Mouse (Mus musculus) liver, adult 2 months (tissue): ENCODE measurements at regions not wholly inside any gene's neighbourhood (a gene's known extent, or its start where the extent isn't known, plus 50 kb on each side); places are given as distances from the start of the nearest gene placed in this dataset.

ENCODE experiments used
- DNase-seq: peaks from one replicate; pipeline ENCODE4 v3.0.0-alpha.2; 2011; ENCODE audit warnings: low read depth, low spot score; ENCODE audit errors: extremely low read depth
- H3K27ac ChIP-seq: fragments of 200-500 bp; replicated peaks from 2 replicates; pipeline ENCODE4 v1.5.1; 2012; ENCODE audit warnings: low read depth, mild to moderate bottlenecking, control low read depth, inconsistent platforms, low read length; ENCODE audit not compliant: insufficient read depth
- H3K27me3 ChIP-seq: fragments of 200-500 bp; 2 replicates; pipeline ENCODE4 v1.6.1; 2012; ENCODE audit warnings: mild to moderate bottlenecking, moderate library complexity, low read length, inconsistent platforms; ENCODE audit not compliant: control insufficient read depth, insufficient read depth
- H3K36me3 ChIP-seq: fragments of 200-500 bp; 2 replicates; pipeline ENCODE4 v1.6.1; 2012; ENCODE audit warnings: low read length, inconsistent platforms; ENCODE audit not compliant: control insufficient read depth, insufficient read depth
- H3K4me1 ChIP-seq: fragments of 200-500 bp; 2 replicates; pipeline ENCODE4 v1.6.1; 2011; ENCODE audit warnings: low read length; ENCODE audit not compliant: control insufficient read depth, insufficient read depth
- H3K4me3 ChIP-seq: fragments of 200-500 bp; 2 replicates; pipeline ENCODE4 v1.5.1; 2011; ENCODE audit warnings: low read depth, mild to moderate bottlenecking, control low read depth, low read length, moderate library complexity; ENCODE audit not compliant: insufficient read depth
- H3K79me2 ChIP-seq: fragments of 200-500 bp; 2 replicates; pipeline ENCODE4 v1.6.1; 2012; ENCODE audit warnings: inconsistent platforms, mild to moderate bottlenecking, low read length, moderate library complexity; ENCODE audit not compliant: control insufficient read depth, insufficient read depth
- H3K9ac ChIP-seq: fragments of 200-500 bp; 2 replicates; pipeline ENCODE4 v1.6.1; 2012; ENCODE audit warnings: low read depth, mild to moderate bottlenecking, control low read depth, inconsistent platforms, low read length
- CTCF ChIP-seq: fragments of 200-500 bp; IDR thresholded peaks from 2 replicates; pipeline ENCODE4 v1.5.1; 2011; ENCODE audit warnings: low read depth, low read length, control low read depth
- POLR2A ChIP-seq: fragments of 200-500 bp; IDR thresholded peaks from 2 replicates; pipeline ENCODE4 v1.6.1; 2011; ENCODE audit warnings: low read length, control low read depth; ENCODE audit not compliant: insufficient read depth; ENCODE audit errors: extremely low read depth
- WGBS: fragments of 180-500 bp; shearing (Covaris S2); methylation state at CpG from one replicate; pipeline ENCODE4 v1.1.7; 2018; 5-methylcytosine and 5-hydroxymethylcytosine counted together

DNA sequence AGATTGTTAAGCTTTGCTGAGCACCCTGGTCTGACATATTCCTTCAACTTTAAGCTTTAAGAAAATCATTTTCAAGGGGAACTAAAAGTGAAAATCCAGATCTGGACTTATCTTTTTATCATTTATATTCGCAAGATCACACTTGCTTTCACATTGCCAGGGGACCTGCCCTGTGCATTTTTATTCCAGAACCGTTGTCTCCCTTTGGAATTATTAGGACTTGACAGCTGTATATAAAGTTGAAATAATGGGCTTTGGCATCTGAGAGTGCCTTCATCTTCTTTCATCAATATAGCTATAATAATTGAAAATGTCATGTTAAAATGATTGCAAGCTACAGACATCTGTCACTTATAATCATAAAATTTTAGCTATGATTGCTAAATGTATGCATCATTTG lies 276.8 kb upstream of the Olfm3 start:
- Histone ChIP-seq H3K36me3 (no peaks in the 10 kb centered on the region), H3K4me1 (no peaks in the 10 kb centered on the region), H3K4me3 (no peak overlapping the region), H3K27ac (no peak overlapping the region), H3K27me3 (no peaks in the 10 kb centered on the region), H3K79me2 (no peaks in the 10 kb centered on the region), H3K9ac (no peak overlapping the region)
- DNase-seq = no peak
- no peak for TF ChIP-seq CTCF
- WGBS = 78% methylated on average over 2 of the region's 2 CpGs

GRCm38 (mm10) chr3:114635362-114635761 lies 268.5 kb upstream of the Olfm3 start:
- TF ChIP-seq POLR2A (no peak), CTCF (no peak)
- 81% methylated on average over 2 of the region's 2 CpGs for WGBS

GRCm38 (mm10) chr3:114647957-114648356 lies 255.9 kb upstream of the Olfm3 start:
- 66% methylated on average over 3 of the region's 3 CpGs for WGBS
- TF ChIP-seq CTCF (no peak), POLR2A (no peak)
- H3K79me2 ChIP-seq = no peaks in the 10 kb centered on the region
- no peak for DNase-seq
- no peaks in the 10 kb centered on the region for H3K27me3 ChIP-seq
- H3K4me1 ChIP-seq = no peaks in the 10 kb centered on the region
- H3K36me3 ChIP-seq = no peaks in the 10 kb centered on the region
- H3K9ac ChIP-seq = no peak overlapping the region
- H3K27ac ChIP-seq = no peak overlapping the region
- no peak overlapping the region for H3K4me3 ChIP-seq

More at GRCm38 (mm10) chr3:114635362-114635761, 268.5 kb upstream of the Olfm3 start:
- no peaks in the 10 kb centered on the region for H3K27me3 ChIP-seq
- no peak overlapping the region for H3K4me3 ChIP-seq
- DNase-seq = no peak
- no peaks in the 10 kb centered on the region for H3K79me2 ChIP-seq
- no peak overlapping the region for H3K27ac ChIP-seq
- H3K4me1 ChIP-seq = no peaks in the 10 kb centered on the region
- no peaks in the 10 kb centered on the region for H3K36me3 ChIP-seq
- no peak overlapping the region for H3K9ac ChIP-seq

DNA sequence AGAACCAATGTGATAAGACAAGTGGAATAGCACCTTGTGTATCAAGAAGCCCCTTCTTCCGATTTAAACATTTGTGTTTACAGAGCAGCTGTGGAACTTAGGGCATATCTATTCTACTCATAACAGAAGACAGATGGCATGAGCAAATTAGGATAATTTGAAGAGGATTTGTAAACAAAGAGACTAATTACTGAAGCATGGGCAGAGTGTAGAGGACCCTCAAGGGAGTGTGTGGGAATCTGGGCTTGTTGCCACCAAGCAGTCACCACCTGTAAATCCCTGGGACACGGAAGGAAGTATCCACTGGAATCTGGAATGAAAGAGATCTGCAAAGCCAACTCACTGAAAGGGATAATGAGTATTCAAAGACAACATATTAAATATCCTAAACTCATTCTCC lies 205.9 kb upstream of the Olfm3 start:
- H3K4me1 ChIP-seq = no peaks in the 10 kb centered on the region
- no peaks in the 10 kb centered on the region for H3K36me3 ChIP-seq
- DNase-seq = no peak
- H3K79me2 ChIP-seq = no peaks in the 10 kb centered on the region
- H3K27ac ChIP-seq = no peak overlapping the region
- no peaks in the 10 kb centered on the region for H3K27me3 ChIP-seq
- no peak overlapping the region for H3K4me3 ChIP-seq
- TF ChIP-seq POLR2A = no peak
- TF ChIP-seq CTCF = no peak
- 61% methylated on average over 2 of the region's 2 CpGs for WGBS
- no peak overlapping the region for H3K9ac ChIP-seq

DNA sequence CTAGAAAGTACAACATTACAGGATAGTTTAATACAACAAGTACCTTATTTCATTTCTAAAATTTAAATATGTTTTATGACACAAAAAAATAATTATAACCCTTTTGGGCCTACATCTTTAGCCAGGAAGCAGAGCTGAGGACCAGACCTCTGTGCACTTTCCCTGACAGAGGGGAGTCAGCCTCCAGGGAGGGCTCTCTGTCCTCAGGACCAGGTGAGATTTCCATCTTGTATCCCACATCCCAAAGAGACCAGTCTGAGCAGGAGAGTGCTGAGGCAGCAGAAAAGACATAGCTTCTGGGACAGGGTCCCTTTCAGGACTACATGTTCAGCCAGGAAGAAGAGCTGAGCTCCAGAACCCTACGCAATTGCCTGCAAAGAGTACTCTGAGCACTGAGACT lies 178.7 kb upstream of the Olfm3 start:
- Histone ChIP-seq H3K36me3 (no peaks in the 10 kb centered on the region), H3K4me1 (no peaks in the 10 kb centered on the region), H3K79me2 (no peaks in the 10 kb centered on the region), H3K27ac (no peak overlapping the region), H3K4me3 (no peak overlapping the region), H3K27me3 (no peaks in the 10 kb centered on the region), H3K9ac (no peak overlapping the region)
- TF ChIP-seq CTCF = no peak
- TF ChIP-seq POLR2A = no peak
- DNase-seq = no peak
- WGBS = 77% methylated on average over 1 of the region's 1 CpGs

DNA sequence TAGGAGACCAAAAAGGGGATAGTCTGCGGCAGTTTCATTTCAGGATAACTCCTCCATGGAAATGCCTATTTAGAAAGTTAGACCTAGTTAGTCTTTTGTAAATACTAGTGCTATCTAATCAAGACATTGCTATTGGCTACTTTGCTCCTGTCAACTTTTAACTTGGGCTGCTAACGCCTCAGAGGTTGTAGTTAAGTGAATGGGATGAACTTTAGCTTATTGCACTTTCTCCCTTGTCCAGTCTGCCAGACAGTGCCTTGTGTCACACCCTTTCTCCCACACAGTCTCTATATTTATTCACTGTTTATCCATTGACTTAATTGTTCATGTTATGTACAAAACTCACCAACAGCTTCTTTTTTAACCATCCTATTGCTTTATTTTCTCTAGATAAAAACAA lies 167.5 kb upstream of the Olfm3 start:
- H3K4me1 ChIP-seq = no peaks in the 10 kb centered on the region
- no peaks in the 10 kb centered on the region for H3K36me3 ChIP-seq
- no peaks in the 10 kb centered on the region for H3K79me2 ChIP-seq
- no peak overlapping the region for H3K27ac ChIP-seq
- H3K4me3 ChIP-seq = no peak overlapping the region
- H3K9ac ChIP-seq = no peak overlapping the region
- DNase-seq = peak; percentile 8
- 55% methylated on average over 2 of the region's 2 CpGs for WGBS
- no peak for TF ChIP-seq POLR2A
- no peak for TF ChIP-seq CTCF
- no peaks in the 10 kb centered on the region for H3K27me3 ChIP-seq
